Mouse (Mus musculus) lung, postnatal 0 days (tissue): ENCODE data around the gene Rtp2. TPM values are rescaled to one million over a fixed set of nuclear protein-coding genes. Genes with fewer than 3 reads are reported as not detected.
"Not testable (repeated sequence)": the region's sequence is repeated elsewhere in the genome, so short reads cannot be mapped to it uniquely, and the experiment has no call there.

Source experiments
- ATAC-seq: fragments of 200-750 bp; cut with Nextera tagmentation; 2 replicates; pipeline ENCODE4 v1.8.0; 2017; ENCODE audit warnings: moderate library complexity
- DNase-seq: peaks from one replicate; pipeline ENCODE4 v3.0.0-alpha.2; 2016; ENCODE audit warnings: low spot score
- H3K27ac ChIP-seq: fragments of 300-500 bp; sonication (generic); 2 replicates; pipeline ENCODE4 v1.5.1; 2014; ENCODE audit warnings: antibody characterized with exemption, mild to moderate bottlenecking, low read length, mixed read lengths
- H3K27me3 ChIP-seq: fragments of 300-500 bp; sonication (generic); replicated peaks from 2 replicates; pipeline ENCODE4 v1.6.1; 2014; ENCODE audit warnings: low read length, mixed read lengths; ENCODE audit not compliant: insufficient read depth
- H3K36me3 ChIP-seq: fragments of 300-500 bp; sonication (generic); 2 replicates; pipeline ENCODE4 v1.6.1; 2014; ENCODE audit warnings: low read length, mixed read lengths; ENCODE audit not compliant: insufficient read depth
- H3K4me1 ChIP-seq: fragments of 300-500 bp; sonication (generic); 2 replicates; pipeline ENCODE4 v1.6.1; 2014; ENCODE audit warnings: antibody characterized with exemption, low read depth, low read length, mixed read lengths; ENCODE audit not compliant: insufficient read depth
- H3K4me2 ChIP-seq: fragments of 300-500 bp; sonication (generic); replicated peaks from 2 replicates; pipeline ENCODE4 v1.6.1; 2014; ENCODE audit warnings: low read depth, mild to moderate bottlenecking, low read length, moderate library complexity, mixed read lengths
- H3K4me3 ChIP-seq: fragments of 300-500 bp; sonication (generic); 2 replicates; pipeline ENCODE4 v1.5.1; 2014; ENCODE audit warnings: low read depth, low read length
- H3K9ac ChIP-seq: fragments of 300-500 bp; sonication (generic); replicated peaks from 2 replicates; pipeline ENCODE4 v1.6.1; 2014; ENCODE audit warnings: low read depth, mild to moderate bottlenecking
- H3K9me3 ChIP-seq: fragments of 300-500 bp; sonication (generic); 2 replicates; pipeline ENCODE4 v1.6.1; 2016; ENCODE audit warnings: low read length, mixed read lengths
- CTCF ChIP-seq: IDR thresholded peaks from 2 replicates; pipeline ENCODE4 v1.5.1; 2016; ENCODE audit warnings: antibody characterized with exemption, mild to moderate bottlenecking
- EP300 ChIP-seq: IDR thresholded peaks from 2 replicates; pipeline ENCODE4 v1.6.1; 2016; ENCODE audit warnings: antibody characterized with exemption, mild to moderate bottlenecking, control low read depth
- WGBS: fragments of 180-500 bp; shearing (Covaris S2); extraction: QIAGEN DNeasy Blood & Tissue Kit; methylation state at CpG from one replicate; pipeline ENCODE4 v1.1.7; 2014; 5-methylcytosine and 5-hydroxymethylcytosine counted together
- polyA plus RNA-seq: library from polyadenylated mRNA; unstranded; fragments of >200 nt; fragmentation: Nextera tagmentation; extraction: Ambion mirVana; gene quantifications from 2 replicates; pipeline ENCODE4 v1.2.1, GENCODE M21; 2015

Rtp2 gene
- polyA plus RNA-seq, 1 experiment from 2014 or later, result not detected

DNA sequence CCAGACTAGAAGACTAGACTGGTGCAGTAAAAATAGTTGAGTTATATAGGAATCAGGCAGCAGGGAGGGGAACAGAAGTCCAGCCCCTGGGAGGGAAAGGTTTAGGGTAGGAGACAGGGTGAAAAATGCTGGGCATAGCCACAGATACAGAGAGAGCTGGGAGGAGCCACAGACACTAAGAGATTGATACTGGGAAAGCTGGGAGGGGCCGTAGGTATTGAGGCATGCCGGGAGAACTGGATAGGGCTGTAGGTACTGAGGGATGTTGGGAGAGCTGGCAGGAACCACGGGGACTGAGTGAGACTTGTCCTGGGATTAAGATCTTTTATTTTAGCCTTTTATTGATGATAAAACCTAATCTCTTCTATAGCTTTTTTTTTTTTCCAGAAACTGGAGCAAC is 18.8 kb downstream of the Rtp2 start:
- DNase-seq, result no peak
- H3K9me3 ChIP-seq, result no peaks in the 10 kb centered on the region
- H3K4me3 ChIP-seq, result no peak overlapping the region
- H3K36me3 ChIP-seq, result no peaks in the 10 kb centered on the region
- WGBS, result 22% methylated on average over 3 of the region's 3 CpGs
- no peak overlapping the region for H3K27ac ChIP-seq
- ATAC-seq, result no peak
- TF ChIP-seq EP300 (no peak), CTCF (no peak)
- H3K9ac ChIP-seq, result no peak overlapping the region
- H3K27me3 ChIP-seq, result no peaks in the 10 kb centered on the region
- H3K4me1 ChIP-seq, result no peaks in the 10 kb centered on the region
- peak overlapping the region; percentile 15; the same call in 1 of the 2 replicates for H3K4me2 ChIP-seq

DNA sequence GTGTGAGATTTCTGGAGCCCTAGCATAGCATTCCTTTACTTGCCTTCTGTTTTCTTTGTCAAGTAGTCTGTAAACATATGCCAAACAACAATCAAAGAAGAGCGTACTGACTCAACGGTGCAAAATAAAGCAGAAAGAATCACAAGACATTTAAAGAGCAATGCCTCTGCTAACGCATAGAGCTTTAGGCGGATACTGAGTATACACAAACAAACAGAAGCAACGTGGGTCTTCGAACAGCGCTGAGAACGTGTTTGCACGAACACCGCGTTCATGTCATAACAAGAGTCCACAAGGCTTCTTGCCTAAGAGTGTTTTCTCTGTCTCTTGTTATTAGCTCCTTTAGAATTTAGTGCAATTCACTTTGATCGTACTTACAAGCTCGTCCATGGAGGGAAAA is 19.5 kb downstream of the Rtp2 start:
- no peaks in the 10 kb centered on the region for H3K9me3 ChIP-seq
- no peak overlapping the region for H3K27ac ChIP-seq
- no peak for DNase-seq
- H3K4me3 ChIP-seq, result no peak overlapping the region
- no peaks in the 10 kb centered on the region for H3K27me3 ChIP-seq
- no peaks in the 10 kb centered on the region for H3K4me1 ChIP-seq
- ATAC-seq, result no peak
- peak overlapping the region; percentile 15 for H3K4me2 ChIP-seq
- H3K36me3 ChIP-seq, result no peaks in the 10 kb centered on the region
- H3K9ac ChIP-seq, result no peak overlapping the region
- WGBS, result 33% methylated on average over 13 of the region's 13 CpGs
- TF ChIP-seq EP300 (no peak), CTCF (no peak)

DNA sequence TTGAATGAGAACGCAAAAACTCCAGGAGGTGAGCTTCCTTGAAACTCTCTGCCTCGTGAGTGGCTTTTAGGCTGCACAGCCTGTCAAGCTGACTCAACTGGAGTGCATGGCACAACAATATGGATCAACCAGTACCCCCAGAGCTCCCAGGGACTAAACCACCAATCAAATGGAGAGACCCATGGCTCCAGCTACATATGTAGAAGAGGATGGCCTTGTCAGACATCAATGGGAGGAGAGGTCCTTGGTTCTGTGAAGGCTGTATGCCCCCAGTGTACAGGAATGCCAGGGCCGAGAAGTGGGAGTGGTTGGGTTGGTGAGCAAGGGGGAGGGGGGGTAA is 23.2 kb downstream of the Rtp2 start:
- WGBS, result 86% methylated on average over 3 of the region's 3 CpGs
- not testable (repeated sequence) for H3K27me3 ChIP-seq, H3K4me2 ChIP-seq, H3K4me1 ChIP-seq, H3K9ac ChIP-seq, H3K4me3 ChIP-seq, DNase-seq, H3K36me3 ChIP-seq, H3K27ac ChIP-seq, ATAC-seq, H3K9me3 ChIP-seq

DNA sequence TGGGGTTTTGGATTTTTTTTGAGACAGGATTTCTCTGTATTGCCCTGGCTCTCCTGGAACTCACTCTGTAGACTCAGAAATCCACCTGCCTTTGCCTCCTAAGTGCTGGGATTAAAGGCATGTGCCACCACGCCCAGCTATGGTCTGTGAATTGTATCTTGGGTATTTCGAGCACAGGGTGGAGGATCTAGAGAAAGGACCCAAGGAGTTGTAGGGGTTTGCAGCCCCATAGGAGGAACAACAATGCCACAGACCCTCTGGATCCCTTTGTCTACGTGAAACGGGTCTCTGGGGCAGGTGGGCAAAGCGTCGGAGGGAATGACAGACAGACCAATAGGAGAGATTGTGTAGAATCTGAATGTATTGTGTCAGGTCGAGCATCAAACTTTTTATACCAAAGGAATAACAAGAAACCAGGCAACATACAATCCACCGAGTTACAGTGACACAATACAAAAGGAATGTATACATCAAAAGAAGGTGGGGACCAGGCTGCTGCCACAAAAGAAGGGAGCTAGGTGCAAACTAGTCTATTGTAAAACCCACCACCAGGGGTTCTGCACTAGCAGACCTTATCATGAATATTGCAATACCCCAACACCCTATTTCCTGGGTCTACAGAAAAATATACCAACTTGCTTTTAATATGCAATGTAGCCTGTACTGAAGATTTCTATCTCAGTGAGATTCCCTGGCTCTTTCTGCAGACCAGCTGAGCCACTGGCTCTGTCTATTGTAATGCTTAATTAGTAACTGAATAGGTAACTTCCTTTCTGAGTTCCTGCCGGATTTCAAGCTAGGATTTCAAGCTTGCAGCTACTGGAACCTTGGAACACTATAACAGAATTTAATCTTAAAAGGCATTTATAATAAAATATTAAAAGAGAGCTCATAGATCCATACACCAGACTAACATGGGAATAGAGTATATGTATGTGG is 23.8 kb downstream of the Rtp2 start:
- H3K4me3 ChIP-seq, H3K36me3 ChIP-seq, H3K27me3 ChIP-seq, ATAC-seq, H3K4me1 ChIP-seq, DNase-seq, H3K9ac ChIP-seq, H3K9me3 ChIP-seq, H3K4me2 ChIP-seq, H3K27ac ChIP-seq: not testable (repeated sequence)
- 79% methylated on average over 9 of the region's 9 CpGs for WGBS

DNA sequence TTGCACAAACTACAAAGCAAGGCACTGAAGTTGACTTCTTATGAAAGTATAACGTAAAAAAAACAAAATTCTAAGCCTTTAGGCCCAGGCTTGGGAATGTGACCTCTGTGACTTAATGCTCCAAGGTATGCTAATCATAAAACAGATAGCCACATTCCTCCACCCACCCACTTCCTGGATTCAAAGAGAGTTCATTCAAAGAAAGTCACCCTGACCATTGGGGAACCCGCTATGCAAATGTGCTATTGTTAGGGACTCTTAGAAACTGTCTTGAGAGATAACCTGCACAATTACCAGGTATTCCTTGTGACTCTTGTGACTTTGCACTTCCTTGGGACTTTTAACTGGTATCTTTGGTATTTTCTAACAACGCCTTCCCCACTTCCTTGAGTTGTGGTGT is 25.6 kb downstream of the Rtp2 start:
- not testable (repeated sequence) for ATAC-seq, DNase-seq, H3K4me1 ChIP-seq, H3K9ac ChIP-seq, H3K4me3 ChIP-seq, H3K36me3 ChIP-seq, H3K4me2 ChIP-seq, H3K27me3 ChIP-seq, H3K27ac ChIP-seq, H3K9me3 ChIP-seq
- 77% methylated on average over 3 of the region's 3 CpGs for WGBS

DNA sequence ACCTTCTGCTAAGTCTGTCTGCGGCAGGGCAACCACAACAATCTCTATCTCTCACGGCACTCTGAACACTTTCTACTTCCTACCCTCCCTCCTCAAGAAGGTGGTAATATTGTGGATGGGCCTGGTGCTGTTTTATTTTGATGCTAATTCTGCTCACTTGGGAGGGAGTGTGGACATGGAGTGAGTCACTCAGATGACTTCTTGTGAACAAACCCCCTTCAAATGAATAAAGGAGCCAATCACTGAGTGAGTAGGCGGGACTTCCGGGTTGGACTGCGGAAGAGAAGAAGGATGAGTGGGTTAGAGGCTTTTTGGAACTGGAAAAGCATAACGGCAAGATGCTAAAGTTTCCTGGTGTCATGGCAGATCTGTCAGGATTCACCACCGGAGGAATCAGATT is 30.8 kb downstream of the Rtp2 start:
- 80% methylated on average over 7 of the region's 7 CpGs for WGBS
- Histone ChIP-seq H3K9ac (no peak overlapping the region), H3K4me3 (no peak overlapping the region), H3K36me3 (no peaks in the 10 kb centered on the region), H3K4me1 (peaks cover 10% of the 10 kb centered on the region; the same call in 1 of the 2 replicates), H3K27me3 (no peaks in the 10 kb centered on the region), H3K4me2 (no peak overlapping the region), H3K27ac (no peak overlapping the region), H3K9me3 (no peaks in the 10 kb centered on the region)
- TF ChIP-seq EP300 (no peak), CTCF (no peak)
- DNase-seq (no peak), ATAC-seq (no peak)

DNA sequence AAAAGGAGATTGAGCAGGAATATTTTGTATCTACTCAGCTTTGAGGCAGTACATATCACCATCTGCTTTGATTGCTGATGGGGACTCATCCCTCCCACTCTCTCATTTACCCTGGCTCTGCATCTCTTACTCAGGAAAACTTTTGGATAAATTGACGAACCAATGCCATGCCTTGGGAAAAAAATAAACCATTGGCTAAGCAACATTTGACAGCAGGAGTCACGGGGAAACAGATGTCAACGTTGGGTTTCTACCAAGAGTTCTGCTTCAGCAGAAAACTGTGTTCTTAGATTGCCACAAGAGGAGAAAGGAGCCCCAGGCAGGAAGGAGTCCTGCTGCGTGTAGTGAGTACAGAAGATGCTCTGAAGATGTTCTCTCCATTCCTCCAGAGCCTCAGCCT is 32.1 kb downstream of the Rtp2 start:
- no peaks in the 10 kb centered on the region for H3K27me3 ChIP-seq
- H3K9ac ChIP-seq, result no peak overlapping the region
- no peaks in the 10 kb centered on the region for H3K36me3 ChIP-seq
- no peaks in the 10 kb centered on the region for H3K9me3 ChIP-seq
- WGBS, result 72% methylated on average over 4 of the region's 4 CpGs
- H3K27ac ChIP-seq, result no peak overlapping the region
- no peak for DNase-seq
- peaks cover 10% of the 10 kb centered on the region; the same call in 1 of the 2 replicates for H3K4me1 ChIP-seq
- H3K4me2 ChIP-seq, result no peak overlapping the region
- no peak for TF ChIP-seq CTCF
- no peak for TF ChIP-seq EP300
- ATAC-seq, result no peak
- H3K4me3 ChIP-seq, result no peak overlapping the region
